Mouse (Mus musculus) kidney, postnatal 4 days (tissue): ENCODE data around the gene Cebpb.
A peak's percentile ranks its signal among the peaks of the same experiment; 100 is the strongest.

Experiments used
- DNase-seq, 2 experiments: peaks; one replicate each; pipeline ENCODE4 v3.0.0; 2021; ENCODE audit warnings: mixed read lengths in 2 of 2

Cebpb gene

DNA sequence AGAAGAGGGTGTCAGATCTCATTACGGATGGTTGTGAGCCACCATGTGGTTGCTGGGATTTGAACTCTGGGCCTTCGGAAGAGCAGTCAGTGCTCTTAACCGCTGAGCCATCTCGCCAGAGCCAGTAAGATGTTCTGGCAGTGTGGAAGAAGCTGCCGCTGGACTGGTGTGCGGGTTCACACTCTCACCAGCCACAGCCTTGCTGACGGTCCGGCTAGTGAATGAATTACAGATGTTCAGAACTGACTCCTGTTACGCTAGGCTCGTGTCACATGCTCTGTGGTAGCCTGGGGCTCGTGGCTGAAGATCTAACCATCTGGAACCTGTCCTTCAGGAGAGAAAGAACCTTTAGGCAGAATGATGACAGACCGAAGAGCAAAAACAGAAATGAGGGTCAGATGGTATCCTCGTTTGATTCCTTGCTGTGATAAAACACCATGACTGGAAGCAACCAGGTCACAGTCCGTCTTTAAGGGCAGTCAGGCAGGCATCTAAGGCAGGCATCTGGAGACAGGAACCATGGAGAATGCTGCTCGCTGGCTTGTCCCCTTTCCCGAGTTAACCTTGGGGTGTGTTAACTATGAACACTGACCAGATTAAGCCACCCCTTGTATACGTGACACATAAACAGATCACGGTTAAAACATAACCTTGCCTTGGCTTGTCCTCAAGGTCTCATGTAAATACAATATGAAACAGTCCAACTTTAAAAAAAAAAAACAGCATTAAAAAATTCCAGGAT is 22.6 kb upstream of the Cebpb start:
- DNase-seq = peak in 1 of 2 experiments; percentile 37

DNA sequence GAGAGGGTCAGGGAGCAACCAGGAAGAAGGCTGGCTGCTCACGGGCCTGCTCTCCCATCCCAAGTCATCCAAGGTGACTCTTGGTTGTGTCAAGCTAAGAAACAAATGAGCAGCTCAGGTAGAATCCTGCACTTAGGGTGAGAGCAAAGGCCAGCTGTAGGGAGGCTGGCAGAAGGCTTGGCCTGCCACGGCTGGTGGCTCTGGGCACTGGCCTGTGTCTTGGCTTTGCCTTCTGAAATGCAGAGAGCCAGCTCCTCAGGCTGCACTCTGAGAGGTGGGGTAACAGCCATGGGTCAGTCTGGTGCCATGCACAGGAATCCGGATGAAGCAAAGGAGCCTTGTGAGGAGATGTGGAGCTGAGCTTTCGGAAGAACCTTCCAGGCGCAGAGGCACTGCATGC is 20.3 kb upstream of the Cebpb start:
- DNase-seq = peak in 1 of 2 experiments; percentile 54

- DNase-seq = no peak
Measured at GRCm38 (mm10) chr2:167669398-167669797, 19.3 kb upstream of the Cebpb start.

- peak in 1 of 2 experiments; percentile 52 for DNase-seq
Measured at GRCm38 (mm10) chr2:167671101-167671633, 17.5 kb upstream of the Cebpb start.

GRCm38 (mm10) chr2:167672212-167672685 is 16.5 kb upstream of the Cebpb start:
- DNase-seq = peak; percentile 57 to 69

DNA sequence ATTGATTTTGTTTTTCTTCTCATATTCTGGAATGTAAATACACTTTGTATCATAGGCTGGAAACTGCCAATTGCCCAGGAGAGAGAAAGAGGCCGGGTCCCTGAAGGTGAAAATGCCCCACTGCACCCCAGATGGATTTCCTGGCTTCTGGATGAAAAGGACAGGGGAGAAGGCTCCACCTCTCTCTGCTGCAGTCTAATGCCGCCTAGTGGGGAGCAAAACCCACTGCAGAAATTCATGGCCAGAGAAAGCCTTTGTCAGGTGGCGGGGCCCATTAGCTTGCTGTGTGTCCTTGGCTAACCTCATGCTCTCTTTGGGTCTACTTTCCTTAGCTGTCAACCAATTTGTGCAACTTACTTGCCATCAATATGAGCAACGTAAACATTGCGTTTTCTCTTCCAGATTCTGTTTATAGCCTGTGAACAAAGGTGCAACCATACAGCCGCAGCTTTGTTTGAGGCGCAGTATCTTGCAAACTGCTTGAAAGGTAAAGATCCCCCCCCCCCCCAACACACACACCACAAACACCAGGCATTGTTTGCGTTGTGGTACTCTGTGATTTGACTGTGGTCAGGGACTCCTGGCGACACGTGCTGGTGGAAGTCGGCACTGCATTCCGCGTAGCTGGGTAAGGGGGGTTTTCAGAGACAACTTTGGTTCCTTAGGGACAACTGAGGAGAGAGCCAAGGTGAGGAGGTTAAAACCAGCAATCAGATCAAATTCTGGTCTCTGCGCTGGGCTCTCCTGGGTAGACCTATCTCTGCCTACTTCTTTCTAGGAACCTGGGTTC is 13.4 kb upstream of the Cebpb start:
- DNase-seq = peak; percentile 63 to 71

- no peak for DNase-seq
Measured at GRCm38 (mm10) chr2:167678600-167678999, 10.1 kb upstream of the Cebpb start.

DNA sequence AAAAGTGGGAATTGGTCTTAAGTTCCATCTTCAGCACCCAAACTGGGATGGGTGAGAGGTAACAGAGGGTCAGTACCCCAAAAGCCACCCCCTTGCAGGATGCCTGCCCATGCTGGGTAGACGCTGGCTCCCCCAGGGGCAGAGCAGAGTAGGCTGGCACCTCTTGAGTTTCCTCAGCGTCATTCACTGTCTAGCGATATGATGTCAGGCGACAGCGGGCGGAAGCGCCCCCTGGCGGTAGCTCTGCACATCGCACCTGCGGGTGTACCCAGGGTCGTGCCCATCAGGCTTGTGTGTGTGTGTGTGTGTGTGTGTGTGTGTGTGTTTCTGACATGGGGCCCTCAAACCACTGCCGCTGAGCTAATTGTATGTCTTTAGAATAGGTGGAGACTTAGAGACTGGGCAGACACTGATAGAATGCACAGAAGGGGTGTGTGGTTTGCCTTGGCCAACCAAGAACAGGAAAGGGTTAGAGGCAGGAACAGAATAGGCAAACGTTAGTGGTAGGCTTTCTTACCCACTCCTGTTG is 8.7 kb upstream of the Cebpb start:
- peak; percentile 89 to 90 for DNase-seq

DNA sequence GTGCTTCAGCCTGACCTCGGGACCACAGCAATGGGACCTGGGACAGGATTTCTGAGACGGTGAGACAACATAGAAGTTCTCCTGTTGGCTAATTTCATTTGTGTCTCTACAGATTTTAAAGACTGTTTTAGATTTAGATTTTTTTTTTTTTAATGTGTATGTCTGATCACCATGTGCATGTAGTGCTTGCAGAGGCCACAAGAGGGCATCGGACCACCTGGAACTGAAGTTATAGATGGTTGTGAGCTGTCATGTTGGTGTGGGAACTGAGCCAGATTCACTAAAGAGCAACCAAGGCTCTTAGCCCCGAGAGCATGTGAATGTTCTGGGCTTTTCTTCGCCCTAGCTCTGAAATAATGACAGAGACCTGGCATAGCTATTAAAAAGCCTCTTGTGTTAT is 8.1 kb upstream of the Cebpb start:
- peak; percentile 83 to 86 for DNase-seq

DNA sequence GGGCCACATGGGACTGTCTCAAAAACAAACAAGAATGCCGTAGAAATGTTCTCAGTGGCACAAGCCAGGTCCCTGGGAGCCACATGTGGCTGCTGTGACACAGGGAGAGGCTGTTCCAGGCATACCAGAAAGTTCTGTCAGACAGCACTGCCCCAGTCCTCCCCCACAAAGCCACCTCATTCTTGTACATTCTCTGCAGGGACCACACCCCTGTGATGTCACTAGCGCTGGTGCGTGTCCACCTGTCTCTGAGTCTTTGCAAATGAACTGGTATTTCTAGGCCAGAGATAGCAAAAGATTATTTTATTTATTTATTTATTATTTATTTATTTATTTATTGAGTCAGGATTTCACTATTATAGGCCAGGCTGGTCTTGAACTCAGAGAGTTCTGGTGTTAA is 5.0 kb upstream of the Cebpb start:
- DNase-seq = no peak

GRCm38 (mm10) chr2:167685137-167685536 is 3.6 kb upstream of the Cebpb start:
- peak; percentile 96 to 98 for DNase-seq

GRCm38 (mm10) chr2:167685865-167686264 is 2.9 kb upstream of the Cebpb start:
- DNase-seq = no peak

DNA sequence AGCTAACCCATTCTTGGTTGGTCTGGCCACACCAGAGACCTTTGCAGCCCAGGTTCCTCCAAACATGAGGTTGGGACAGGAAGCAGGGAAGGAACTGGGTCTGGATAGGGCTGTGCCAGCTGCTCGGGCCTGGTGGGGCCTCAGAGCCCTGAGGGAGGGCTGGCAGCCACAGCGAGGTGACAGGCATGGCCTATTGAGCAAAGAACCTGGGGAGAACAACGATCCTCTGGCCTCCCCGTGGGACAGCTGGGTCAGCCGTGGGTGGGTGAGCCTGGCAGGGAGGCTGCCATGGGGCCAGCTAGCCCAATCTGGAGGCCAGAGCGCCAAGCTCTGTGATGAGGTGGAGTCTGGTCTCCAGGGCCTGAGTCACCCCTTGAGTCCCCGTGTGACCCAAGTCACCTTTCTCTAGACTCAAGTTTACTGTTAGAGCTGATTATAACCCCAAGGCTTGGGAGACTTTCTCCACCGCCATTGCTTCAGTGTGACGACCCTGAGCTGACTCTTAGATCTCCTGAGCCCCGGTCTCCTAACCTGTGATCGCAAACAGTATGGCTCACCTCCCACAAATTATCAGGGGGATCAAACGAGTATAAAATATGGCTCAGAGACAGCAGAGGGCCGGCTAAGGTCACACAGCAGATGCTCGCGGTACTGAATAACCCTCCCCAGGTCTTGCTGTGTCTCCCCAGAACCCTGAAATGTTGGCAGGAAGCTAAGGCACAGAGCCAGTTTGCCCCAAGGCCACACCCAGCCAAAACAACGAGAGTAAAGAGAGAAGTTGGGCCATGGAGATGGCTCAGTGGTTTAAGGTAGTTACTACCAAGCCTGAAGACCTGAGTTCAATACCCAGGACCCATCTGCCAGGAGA is 2.1 kb upstream of the Cebpb start:
- DNase-seq = no peak

GRCm38 (mm10) chr2:167687250-167687586 is 1.5 kb upstream of the Cebpb start:
- no peak for DNase-seq

GRCm38 (mm10) chr2:167687651-167688101 is 1.0 kb upstream of the Cebpb start:
- DNase-seq = no peak

DNA sequence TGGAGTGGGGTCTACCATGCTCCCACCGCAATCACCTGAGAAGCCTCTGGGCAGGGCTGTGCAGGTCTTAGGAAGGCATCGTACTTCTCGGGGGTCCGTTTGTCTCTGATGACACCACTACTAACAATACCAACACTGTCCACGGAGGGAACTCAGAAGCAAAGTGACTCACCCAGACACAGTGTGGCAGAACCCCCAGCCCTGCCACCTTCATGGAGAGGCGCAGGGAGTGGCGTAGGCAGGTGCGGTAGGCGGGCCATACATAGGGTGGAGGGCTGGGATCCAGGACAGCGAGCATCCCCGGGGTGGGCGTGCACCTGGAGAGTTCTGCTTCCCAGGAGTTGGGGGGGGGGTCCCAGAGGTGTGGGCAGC is 603 bp upstream of the Cebpb start:
- DNase-seq = no peak

DNA sequence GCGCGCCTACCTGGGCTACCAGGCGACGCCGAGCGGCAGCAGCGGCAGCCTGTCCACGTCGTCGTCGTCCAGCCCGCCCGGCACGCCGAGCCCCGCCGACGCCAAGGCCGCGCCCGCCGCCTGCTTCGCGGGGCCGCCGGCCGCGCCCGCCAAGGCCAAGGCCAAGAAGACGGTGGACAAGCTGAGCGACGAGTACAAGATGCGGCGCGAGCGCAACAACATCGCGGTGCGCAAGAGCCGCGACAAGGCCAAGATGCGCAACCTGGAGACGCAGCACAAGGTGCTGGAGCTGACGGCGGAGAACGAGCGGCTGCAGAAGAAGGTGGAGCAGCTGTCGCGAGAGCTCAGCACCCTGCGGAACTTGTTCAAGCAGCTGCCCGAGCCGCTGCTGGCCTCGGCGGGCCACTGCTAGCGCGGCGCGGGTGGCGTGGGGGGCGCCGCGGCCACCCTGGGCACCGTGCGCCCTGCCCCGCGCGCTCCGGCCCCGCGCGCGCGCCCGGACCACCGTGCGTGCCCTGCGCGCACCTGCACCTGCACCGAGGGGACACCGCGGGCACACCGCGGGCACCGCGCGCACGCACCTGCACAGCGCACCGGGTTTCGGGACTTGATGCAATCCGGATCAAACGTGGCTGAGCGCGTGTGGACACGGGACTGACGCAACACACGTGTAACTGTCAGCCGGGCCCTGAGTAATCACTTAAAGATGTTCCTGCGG is 945 bp downstream of the Cebpb start, which contains the start of gene Tmem189:
Tmem189 (minus strand) TSS at position 322 of the 718 bp plus-strand sequence.
- DNase-seq = peak; percentile 71 to 85

DNA sequence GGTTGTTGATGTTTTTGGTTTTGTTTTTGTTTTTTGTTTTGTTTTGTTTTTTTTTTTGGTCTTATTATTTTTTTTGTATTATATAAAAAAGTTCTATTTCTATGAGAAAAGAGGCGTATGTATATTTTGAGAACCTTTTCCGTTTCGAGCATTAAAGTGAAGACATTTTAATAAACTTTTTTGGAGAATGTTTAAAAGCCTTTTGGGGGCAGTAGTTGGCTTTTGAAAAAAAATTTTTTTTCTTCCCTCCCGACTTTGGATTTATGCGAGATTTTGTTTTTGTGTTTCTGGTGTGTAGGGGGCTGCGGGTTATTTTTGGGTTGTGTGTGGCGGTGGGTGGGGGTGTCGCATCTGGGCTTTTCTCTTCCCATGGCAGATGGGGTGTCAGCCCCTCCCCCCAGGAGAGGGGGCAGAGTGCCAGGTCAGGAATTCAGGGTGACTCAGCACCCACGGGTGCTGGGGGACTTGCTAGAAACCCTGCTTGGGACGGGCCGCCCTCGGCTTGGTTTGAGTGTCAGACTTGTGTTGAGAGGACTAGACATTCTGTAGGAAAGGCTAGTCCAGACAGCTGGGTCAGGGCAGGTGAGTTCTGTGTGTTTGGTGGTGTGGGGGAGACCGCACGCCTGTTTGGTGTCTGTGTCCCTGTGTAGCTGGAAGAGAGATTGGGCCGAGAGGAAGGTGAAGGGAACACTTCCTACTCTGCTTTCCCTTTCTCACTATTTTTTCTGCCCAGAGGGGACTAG is 1.7 kb downstream of the Cebpb start:
- DNase-seq = peak; percentile 48 to 55

- DNase-seq = no peak
Measured at GRCm38 (mm10) chr2:167690962-167691311, 2.2 kb downstream of the Cebpb start.

DNA sequence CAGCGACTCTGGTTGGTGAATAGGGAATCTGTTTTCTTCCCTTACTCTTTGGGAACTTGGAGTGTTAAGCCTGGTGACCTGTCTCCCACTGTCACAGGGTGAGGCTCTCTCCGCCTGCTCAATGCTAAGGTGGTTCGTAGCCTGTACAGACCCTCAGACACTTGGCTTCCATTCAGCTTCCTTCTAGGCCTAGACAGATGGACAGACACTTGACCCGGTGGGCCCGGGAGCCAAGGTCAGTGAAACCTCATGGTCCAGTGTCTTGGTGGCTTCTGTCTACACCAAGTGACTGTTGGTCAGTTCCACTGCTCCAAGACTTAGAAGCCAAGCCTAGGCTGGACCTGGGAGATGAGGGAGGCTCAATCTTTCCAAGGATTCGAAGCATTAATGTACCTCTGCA is 2.7 kb downstream of the Cebpb start:
- no peak for DNase-seq
